In the genomic region with DNA sequence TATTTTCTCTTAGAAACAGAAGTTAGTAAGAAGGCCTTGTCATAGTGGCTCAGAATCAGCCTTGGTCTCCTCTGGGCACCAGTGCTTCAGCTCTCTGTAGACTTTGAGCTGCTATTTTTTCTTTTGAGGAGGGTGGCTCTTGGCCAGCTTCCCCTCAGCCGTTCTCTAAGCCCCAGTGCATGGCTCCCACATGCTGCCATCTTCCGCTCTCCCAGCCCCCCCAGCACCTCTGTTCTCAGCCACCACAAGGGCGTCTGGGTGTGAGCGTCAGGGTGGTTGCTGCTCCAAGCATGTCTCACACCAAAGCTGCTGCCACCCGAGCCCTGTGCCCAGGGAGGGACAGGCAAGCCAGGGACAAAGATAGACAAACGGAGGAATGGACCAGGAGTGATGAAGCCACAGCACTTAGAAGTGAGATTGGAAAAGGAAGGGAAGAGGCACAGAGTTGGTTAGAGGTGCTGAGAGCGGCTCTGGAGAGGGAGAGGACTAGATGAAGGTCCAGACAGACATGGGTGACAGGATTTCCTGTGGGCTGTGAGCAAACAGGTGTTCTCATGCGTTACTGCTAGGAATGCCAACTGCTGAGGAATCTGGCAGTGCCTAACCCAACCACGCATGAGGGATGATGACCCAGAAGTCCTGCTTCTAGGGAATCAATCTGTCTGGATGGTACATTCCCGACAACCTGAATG, we compare ENCODE assay signal across 16 mouse cellular contexts. TPM values are rescaled to one million over a fixed set of nuclear protein-coding genes. Genes with fewer than 3 reads are reported as not detected.
A peak's percentile ranks its signal among the peaks of the same experiment; 100 is the strongest.
DNase-seq lines count a peak whose midpoint lies in the region; ATAC-seq and TF ChIP-seq lines count a peak whose summit lies in the region.
"Had no signal": no experiment of that assay in that cellular context is flagged by ENCODE, and none has a peak within 500 bp of the region (broad histone marks: within the 10 kb centered on the region; RNA-seq: fewer than 3 reads in every experiment).

No protein-coding gene starts in this region.

- no peak for TF ChIP-seq EP300 in heart, postnatal 0 days (IDR thresholded peaks at IDR 0.05; ENCODE audit: low read depth)

- no peak for ATAC-seq in forebrain, embryonic 15.5 days (replicated peaks)
- no peak for ATAC-seq in forebrain, embryonic 12.5 days (ENCODE audit: low FRiP score)
- peak; percentile 9; the same call in 1 of the 2 replicates for ATAC-seq in heart, embryonic 15.5 days (replicated peaks; ENCODE audit: insufficient number of reproducible peaks, insufficient read depth, low FRiP score, low read depth)
- no peak for ATAC-seq in heart, postnatal 0 days (ENCODE audit: insufficient read depth, low read depth)
- no peak for ATAC-seq in hindbrain, embryonic 12.5 days (ENCODE audit: low FRiP score)
- ATAC-seq: intestine, embryonic 16.5 days had no signal

- TF ChIP-seq POLR2A in thymus, adult 2 months (IDR thresholded peaks at IDR 0.05; ENCODE audit: control insufficient read depth, extremely low read depth, insufficient read depth, low read length, poor library complexity) = no peak

- WGBS in forebrain, embryonic 15.5 days = 72% methylated on average over 10 of the region's 10 CpGs
- 82% methylated on average over 10 of the region's 10 CpGs for WGBS in forebrain, embryonic 12.5 days
- 44% methylated on average over 10 of the region's 10 CpGs for WGBS in heart, embryonic 15.5 days
- 34% methylated on average over 10 of the region's 10 CpGs for WGBS in heart, postnatal 0 days
- WGBS in thymus, adult 2 months = 12% methylated on average over 10 of the region's 10 CpGs
- WGBS in hindbrain, embryonic 12.5 days = 85% methylated on average over 10 of the region's 10 CpGs

- no peaks in the 10 kb centered on the region for H3K36me3 ChIP-seq in forebrain, embryonic 15.5 days
- 0 out of 2 replicates have a peak, but pooled peaks cover 6% of the 10 kb centered on the region for H3K36me3 ChIP-seq in forebrain, embryonic 12.5 days (replicated peaks)
- H3K36me3 ChIP-seq in heart, embryonic 15.5 days = no peaks in the 10 kb centered on the region
- no peaks in the 10 kb centered on the region for H3K36me3 ChIP-seq in heart, postnatal 0 days (replicated peaks; ENCODE audit: control insufficient read depth, insufficient read depth, low read length)
- H3K36me3 ChIP-seq in thymus, adult 2 months (ENCODE audit: control insufficient read depth, insufficient read depth, low read length) = no peaks in the 10 kb centered on the region
- H3K36me3 ChIP-seq in hindbrain, embryonic 12.5 days = no peaks in the 10 kb centered on the region
- H3K36me3 ChIP-seq: neural tube, embryonic 13.5 days had no signal

- no peaks in the 10 kb centered on the region for H3K27me3 ChIP-seq in forebrain, embryonic 15.5 days
- H3K27me3 ChIP-seq in forebrain, embryonic 12.5 days = no peaks in the 10 kb centered on the region
- H3K27me3 ChIP-seq in heart, embryonic 15.5 days = no peaks in the 10 kb centered on the region
- H3K27me3 ChIP-seq in heart, postnatal 0 days (ENCODE audit: control insufficient read depth, insufficient read depth, low read length) = no peaks in the 10 kb centered on the region
- H3K27me3 ChIP-seq in thymus, adult 2 months (ENCODE audit: control insufficient read depth, insufficient read depth, low read length) = no peaks in the 10 kb centered on the region
- no peaks in the 10 kb centered on the region for H3K27me3 ChIP-seq in hindbrain, embryonic 12.5 days
- H3K27me3 ChIP-seq: limb, embryonic 12.5 days; neural tube, embryonic 13.5 days had no signal

- no peak overlapping the region for H3K4me3 ChIP-seq in forebrain, embryonic 15.5 days
- H3K4me3 ChIP-seq in forebrain, embryonic 12.5 days (replicated peaks) = no peak overlapping the region
- no peak overlapping the region for H3K4me3 ChIP-seq in heart, embryonic 15.5 days
- H3K4me3 ChIP-seq in heart, postnatal 0 days (ENCODE audit: low read depth, low read length) = no peak overlapping the region
- H3K4me3 ChIP-seq in thymus, adult 2 months (ENCODE audit: control insufficient read depth, insufficient read depth, low read length) = no peak overlapping the region
- H3K4me3 ChIP-seq in hindbrain, embryonic 12.5 days = no peak overlapping the region
- H3K4me3 ChIP-seq: limb, embryonic 12.5 days; neural tube, embryonic 13.5 days had no signal

- H3K9me3 ChIP-seq in forebrain, embryonic 15.5 days = no peaks in the 10 kb centered on the region
- no peaks in the 10 kb centered on the region for H3K9me3 ChIP-seq in forebrain, embryonic 12.5 days
- H3K9me3 ChIP-seq in heart, embryonic 15.5 days (replicated peaks) = no peaks in the 10 kb centered on the region
- no peaks in the 10 kb centered on the region for H3K9me3 ChIP-seq in heart, postnatal 0 days (replicated peaks; ENCODE audit: control insufficient read depth, low read length)
- H3K9me3 ChIP-seq in hindbrain, embryonic 12.5 days (replicated peaks) = no peaks in the 10 kb centered on the region
- H3K9me3 ChIP-seq: limb, embryonic 12.5 days; neural tube, embryonic 13.5 days had no signal

- no peak for DNase-seq in heart, adult 8-10 months (ENCODE audit: low spot score)
- DNase-seq in heart, postnatal 0 days (ENCODE audit: low spot score) = peak; percentile 10
- peak; percentile 63 for DNase-seq in thymus, adult 2 months
- no peak for DNase-seq in liver
- DNase-seq: adrenal gland, postnatal 36 days; cerebellum, adult 11-12 months; embryo, embryonic 11 days; lung, embryonic 14.5 days had no signal

- no peak for TF ChIP-seq CTCF in heart, postnatal 0 days (IDR thresholded peaks at IDR 0.05; ENCODE audit: low read depth)
- 0 out of 2 replicates have a peak, but pooled peaks have one; percentile 16 for TF ChIP-seq CTCF in thymus, adult 2 months (IDR thresholded peaks at IDR 0.05; ENCODE audit: borderline replicate concordance, control insufficient read depth, extremely low read depth, insufficient read depth, low read length, poor library complexity)

- no peak overlapping the region for H3K4me2 ChIP-seq in forebrain, embryonic 15.5 days (replicated peaks)
- H3K4me2 ChIP-seq in forebrain, embryonic 12.5 days = no peak overlapping the region
- H3K4me2 ChIP-seq in heart, embryonic 15.5 days = peak overlapping the region; percentile 33
- peak overlapping the region; percentile 5; the same call in 1 of the 2 replicates for H3K4me2 ChIP-seq in heart, postnatal 0 days (ENCODE audit: low read depth, low read length)
- no peak overlapping the region for H3K4me2 ChIP-seq in hindbrain, embryonic 12.5 days (replicated peaks)
- H3K4me2 ChIP-seq: limb, embryonic 12.5 days; lung, embryonic 14.5 days; midbrain, embryonic 11.5 days; neural tube, embryonic 13.5 days had no signal

- H3K27ac ChIP-seq in forebrain, embryonic 15.5 days (replicated peaks) = 0 out of 2 replicates have a peak overlapping the region, but pooled peaks have one; percentile 58
- H3K27ac ChIP-seq in forebrain, embryonic 12.5 days = no peak overlapping the region
- peak overlapping the region; percentile 88 for H3K27ac ChIP-seq in heart, embryonic 15.5 days
- peak overlapping the region; percentile 64 for H3K27ac ChIP-seq in heart, postnatal 0 days (ENCODE audit: low read depth)
- H3K27ac ChIP-seq in thymus, adult 2 months (ENCODE audit: control insufficient read depth, insufficient read depth, low read length) = peak overlapping the region; percentile 59
- no peak overlapping the region for H3K27ac ChIP-seq in hindbrain, embryonic 12.5 days
- H3K27ac ChIP-seq: limb, embryonic 12.5 days; neural tube, embryonic 13.5 days had no signal

- no peak overlapping the region for H3K9ac ChIP-seq in forebrain, embryonic 15.5 days (replicated peaks)
- H3K9ac ChIP-seq in forebrain, embryonic 12.5 days = no peak overlapping the region
- no peak overlapping the region for H3K9ac ChIP-seq in heart, embryonic 15.5 days
- no peak overlapping the region for H3K9ac ChIP-seq in heart, postnatal 0 days (replicated peaks; ENCODE audit: low read depth, low read length)
- no peak overlapping the region for H3K9ac ChIP-seq in hindbrain, embryonic 12.5 days
- H3K9ac ChIP-seq: limb, embryonic 12.5 days; lung, embryonic 14.5 days; neural tube, embryonic 13.5 days had no signal

- H3K4me1 ChIP-seq in forebrain, embryonic 15.5 days = peaks cover 32% of the 10 kb centered on the region
- peaks cover 18% of the 10 kb centered on the region for H3K4me1 ChIP-seq in forebrain, embryonic 12.5 days
- peaks cover 59% of the 10 kb centered on the region for H3K4me1 ChIP-seq in heart, embryonic 15.5 days (replicated peaks)
- peaks cover 22% of the 10 kb centered on the region for H3K4me1 ChIP-seq in heart, postnatal 0 days (ENCODE audit: control insufficient read depth, insufficient read depth)
- H3K4me1 ChIP-seq in thymus, adult 2 months (replicated peaks; ENCODE audit: control insufficient read depth, insufficient read depth, low read length) = peaks cover 44% of the 10 kb centered on the region
- peaks cover 23% of the 10 kb centered on the region for H3K4me1 ChIP-seq in hindbrain, embryonic 12.5 days

RNA-seq across cellular contexts. Expression of gene Stard3, which starts 9.1 kb away (rescaled TPM):
- 53.2 and 56.5 TPM in 2 replicates for polyA plus RNA-seq in forebrain, embryonic 15.5 days (2015; fragmentation: Nextera tagmentation; extraction: Ambion mirVana)
- 42.0 and 42.5 TPM in 2 replicates for polyA plus RNA-seq in forebrain, embryonic 12.5 days (2016; fragmentation: Nextera tagmentation; extraction: Ambion mirVana)
- 33.9 and 40.5 TPM in 2 replicates for polyA plus RNA-seq in heart, embryonic 15.5 days (2015; fragmentation: Nextera tagmentation; extraction: Ambion mirVana)
- 10 to 100 TPM; 17.2 to 28.8 (median 23.7) TPM for total RNA-seq in heart, adult 8-10 months (2022)
- 44.8 and 53.6 TPM in 2 replicates for total RNA-seq in heart, postnatal 0 days (2014; rRNA removed; ENCODE audit: low replicate concordance)
- polyA plus RNA-seq in heart, postnatal 0 days (2015; fragmentation: Nextera tagmentation; extraction: Ambion mirVana) = 34.7 and 35.3 TPM in 2 replicates
- polyA plus RNA-seq in thymus, adult 2 months (2012; rRNA removed) = 260 and 271 TPM in 2 replicates
- polyA plus RNA-seq in hindbrain, embryonic 12.5 days (2016; fragmentation: Nextera tagmentation; extraction: Ambion mirVana) = 49.0 and 50.0 TPM in 2 replicates

RNA-seq across cellular contexts. Expression of gene Tcap, which starts 16.3 kb away (rescaled TPM):
- 0.18 and 0.20 TPM in 2 replicates for polyA plus RNA-seq in forebrain, embryonic 15.5 days (2015; fragmentation: Nextera tagmentation; extraction: Ambion mirVana)
- 0.20 and 0.36 TPM in 2 replicates for polyA plus RNA-seq in forebrain, embryonic 12.5 days (2016; fragmentation: Nextera tagmentation; extraction: Ambion mirVana)
- polyA plus RNA-seq in heart, embryonic 15.5 days (2015; fragmentation: Nextera tagmentation; extraction: Ambion mirVana) = 154 and 158 TPM in 2 replicates
- total RNA-seq in heart, adult 8-10 months (2022) = 1,000 to 10,000 TPM; 2,176 to 4,520 (median 3,450) TPM
- total RNA-seq in heart, postnatal 0 days (2014; rRNA removed; ENCODE audit: low replicate concordance) = 293 and 299 TPM in 2 replicates
- 455 and 518 TPM in 2 replicates for polyA plus RNA-seq in heart, postnatal 0 days (2015; fragmentation: Nextera tagmentation; extraction: Ambion mirVana)
- 9.9 and 83.8 TPM in 2 replicates for polyA plus RNA-seq in thymus, adult 2 months (2012; rRNA removed)
- 0.31 and 1.7 TPM in 2 replicates for polyA plus RNA-seq in hindbrain, embryonic 12.5 days (2016; fragmentation: Nextera tagmentation; extraction: Ambion mirVana)
- polyA plus RNA-seq: lung, embryonic 14.5 days; midbrain, embryonic 11.5 days had no signal

RNA-seq across cellular contexts. Expression of gene Pnmt, which starts 18.9 kb away (rescaled TPM):
- 0.42 and 0.70 TPM in 2 replicates for polyA plus RNA-seq in forebrain, embryonic 15.5 days (2015; fragmentation: Nextera tagmentation; extraction: Ambion mirVana)
- 0.17 TPM in 1 of 2 replicates, not detected in the other for polyA plus RNA-seq in forebrain, embryonic 12.5 days (2016; fragmentation: Nextera tagmentation; extraction: Ambion mirVana)
- polyA plus RNA-seq in heart, embryonic 15.5 days (2015; fragmentation: Nextera tagmentation; extraction: Ambion mirVana) = 0.52 and 0.57 TPM in 2 replicates
- total RNA-seq in heart, adult 8-10 months (2022) = 1 to 10 TPM in 3 of 4 experiments, not detected in 1; 1.2 to 1.6 (median 1.4) TPM
- total RNA-seq in heart, postnatal 0 days (2014; rRNA removed; ENCODE audit: low replicate concordance) = 4.2 TPM in 1 of 2 replicates, not detected in the other
- polyA plus RNA-seq in heart, postnatal 0 days (2015; fragmentation: Nextera tagmentation; extraction: Ambion mirVana) = 0.26 TPM in 1 of 2 replicates, not detected in the other
- polyA plus RNA-seq in thymus, adult 2 months (2012; rRNA removed) = 0.77 and 1.3 TPM in 2 replicates
- polyA plus RNA-seq in hindbrain, embryonic 12.5 days (2016; fragmentation: Nextera tagmentation; extraction: Ambion mirVana) = 1.0 and 1.1 TPM in 2 replicates
- polyA plus RNA-seq: lung, embryonic 14.5 days; midbrain, embryonic 11.5 days had no signal

RNA-seq across cellular contexts. Expression of gene Ppp1r1b, which starts 19.1 kb away (rescaled TPM):
- polyA plus RNA-seq in forebrain, embryonic 15.5 days (2015; fragmentation: Nextera tagmentation; extraction: Ambion mirVana) = 49.6 and 60.4 TPM in 2 replicates
- 3.0 and 3.1 TPM in 2 replicates for polyA plus RNA-seq in forebrain, embryonic 12.5 days (2016; fragmentation: Nextera tagmentation; extraction: Ambion mirVana)
- 60.9 and 62.5 TPM in 2 replicates for polyA plus RNA-seq in heart, embryonic 15.5 days (2015; fragmentation: Nextera tagmentation; extraction: Ambion mirVana)
- total RNA-seq in heart, adult 8-10 months (2022) = 10 to 100 TPM in 2 of 4 experiments, 1 to 10 TPM in 2; 4.0 to 11.3 (median 7.1) TPM
- 16.3 and 18.6 TPM in 2 replicates for total RNA-seq in heart, postnatal 0 days (2014; rRNA removed; ENCODE audit: low replicate concordance)
- polyA plus RNA-seq in heart, postnatal 0 days (2015; fragmentation: Nextera tagmentation; extraction: Ambion mirVana) = 32.1 and 38.5 TPM in 2 replicates
- 5.9 and 11.5 TPM in 2 replicates for polyA plus RNA-seq in thymus, adult 2 months (2012; rRNA removed)
- 0.37 and 0.52 TPM in 2 replicates for polyA plus RNA-seq in hindbrain, embryonic 12.5 days (2016; fragmentation: Nextera tagmentation; extraction: Ambion mirVana)
- total RNA-seq: adrenal gland, postnatal 36 days had no signal

RNA-seq across cellular contexts. Expression of gene Pgap3, which starts 33.0 kb away (rescaled TPM):
- polyA plus RNA-seq in forebrain, embryonic 15.5 days (2015; fragmentation: Nextera tagmentation; extraction: Ambion mirVana) = 6.5 and 7.7 TPM in 2 replicates
- 7.7 and 8.3 TPM in 2 replicates for polyA plus RNA-seq in forebrain, embryonic 12.5 days (2016; fragmentation: Nextera tagmentation; extraction: Ambion mirVana)
- polyA plus RNA-seq in heart, embryonic 15.5 days (2015; fragmentation: Nextera tagmentation; extraction: Ambion mirVana) = 17.0 and 19.3 TPM in 2 replicates
- total RNA-seq in heart, adult 8-10 months (2022) = 1 to 10 TPM; 8.2 to 9.6 (median 8.9) TPM
- total RNA-seq in heart, postnatal 0 days (2014; rRNA removed; ENCODE audit: low replicate concordance) = 35.7 and 46.0 TPM in 2 replicates
- 15.9 and 18.2 TPM in 2 replicates for polyA plus RNA-seq in heart, postnatal 0 days (2015; fragmentation: Nextera tagmentation; extraction: Ambion mirVana)
- 51.8 and 52.5 TPM in 2 replicates for polyA plus RNA-seq in thymus, adult 2 months (2012; rRNA removed)
- polyA plus RNA-seq in hindbrain, embryonic 12.5 days (2016; fragmentation: Nextera tagmentation; extraction: Ambion mirVana) = 9.1 and 10.2 TPM in 2 replicates

Comparison
In these comparisons a context has a peak if more than half of its experiments do, and no peak if none do; other contexts are left out.
1. H3K27ac ChIP-seq: peak in forebrain, embryonic 15.5 days (single experiment), heart, embryonic 15.5 days (single experiment), heart, postnatal 0 days (single experiment) and thymus, adult 2 months (single experiment); none in forebrain, embryonic 12.5 days (single experiment) and hindbrain, embryonic 12.5 days (single experiment).
2. DNase-seq: peak in heart, postnatal 0 days (single experiment) and thymus, adult 2 months (single experiment); none in heart, adult 8-10 months (single experiment) and liver (single experiment).
3. H3K4me2 ChIP-seq: peak in heart, embryonic 15.5 days (single experiment) and heart, postnatal 0 days (single experiment); none in forebrain, embryonic 15.5 days (single experiment), forebrain, embryonic 12.5 days (single experiment) and hindbrain, embryonic 12.5 days (single experiment).